Mouse (Mus musculus) intestine, postnatal 0 days (tissue): ENCODE data around the gene B3glct. TPM values are rescaled to one million over a fixed set of nuclear protein-coding genes. Genes with fewer than 3 reads are reported as not detected.

Source experiments
- ATAC-seq: fragments of 200-750 bp; cut with Nextera tagmentation; 2 replicates; pipeline ENCODE4 v1.8.0; 2017; ENCODE audit warnings: mild to moderate bottlenecking, moderate TSS enrichment, moderate library complexity
- H3K27ac ChIP-seq: fragments of 300-500 bp; sonication (generic); 2 replicates; pipeline ENCODE4 v1.5.1; 2014; ENCODE audit warnings: mild to moderate bottlenecking, low read depth, low read length, moderate library complexity
- H3K27me3 ChIP-seq: fragments of 300-500 bp; sonication (generic); replicated peaks from 2 replicates; pipeline ENCODE4 v1.6.1; 2014; ENCODE audit warnings: low read length, mixed read lengths; ENCODE audit not compliant: control insufficient read depth, insufficient read depth
- H3K36me3 ChIP-seq: fragments of 300-500 bp; sonication (generic); 2 replicates; pipeline ENCODE4 v1.6.1; 2014; ENCODE audit warnings: mild to moderate bottlenecking, moderate library complexity; ENCODE audit not compliant: control insufficient read depth, insufficient read depth
- H3K4me1 ChIP-seq: fragments of 300-500 bp; sonication (generic); replicated peaks from 2 replicates; pipeline ENCODE4 v1.6.1; 2014; ENCODE audit warnings: antibody characterized with exemption, low read length, mixed read lengths; ENCODE audit not compliant: control insufficient read depth, insufficient read depth
- H3K4me2 ChIP-seq: fragments of 300-500 bp; sonication (generic); replicated peaks from 2 replicates; pipeline ENCODE4 v1.6.1; 2014; ENCODE audit warnings: low read depth, mild to moderate bottlenecking, moderate library complexity
- H3K4me3 ChIP-seq: fragments of 300-500 bp; sonication (generic); 2 replicates; pipeline ENCODE4 v1.5.1; 2014; ENCODE audit warnings: low read depth, low read length
- H3K9ac ChIP-seq: fragments of 300-500 bp; sonication (generic); 2 replicates; pipeline ENCODE4 v1.6.1; 2014; ENCODE audit warnings: mild to moderate bottlenecking, low read depth, low read length
- H3K9me3 ChIP-seq: fragments of 300-500 bp; sonication (generic); 2 replicates; pipeline ENCODE4 v1.6.1; 2016; ENCODE audit warnings: mixed run types; ENCODE audit not compliant: control insufficient read depth
- CTCF ChIP-seq: sonication (generic); IDR thresholded peaks from 2 replicates; pipeline ENCODE4 v1.5.1; 2016; ENCODE audit warnings: low read depth, mild to moderate bottlenecking, control low read depth, antibody characterized with exemption, moderate library complexity
- WGBS: fragments of 180-500 bp; shearing (Covaris S2); extraction: QIAGEN DNeasy Blood & Tissue Kit; methylation state at CpG from one replicate; pipeline ENCODE4 v1.1.7; 2014; 5-methylcytosine and 5-hydroxymethylcytosine counted together
- polyA plus RNA-seq: library from polyadenylated mRNA; unstranded; fragments of >200 nt; fragmentation: Nextera tagmentation; extraction: Ambion mirVana; gene quantifications from 2 replicates; pipeline ENCODE4 v1.2.1, GENCODE M21; 2015

B3glct gene
- polyA plus RNA-seq, 1 experiment from 2014 or later, result 10.7 TPM

GRCm38 (mm10) chr5:149776038-149776437 lies 98.0 kb downstream of the B3glct start:
- WGBS, result 74% methylated on average over 7 of the region's 7 CpGs
- Histone ChIP-seq H3K9me3 (0 out of 2 replicates have a peak, but pooled peaks cover 5% of the 10 kb centered on the region), H3K4me1 (no peaks in the 10 kb centered on the region), H3K9ac (no peak overlapping the region), H3K27me3 (no peaks in the 10 kb centered on the region), H3K27ac (no peak overlapping the region), H3K36me3 (no peaks in the 10 kb centered on the region), H3K4me2 (no peak overlapping the region), H3K4me3 (no peak overlapping the region)
- TF ChIP-seq CTCF, result no peak
- ATAC-seq, result no peak

GRCm38 (mm10) chr5:149779740-149780139 lies 101.7 kb downstream of the B3glct start:
- H3K4me1 ChIP-seq, result no peaks in the 10 kb centered on the region
- H3K36me3 ChIP-seq, result no peaks in the 10 kb centered on the region
- ATAC-seq, result no peak
- no peaks in the 10 kb centered on the region for H3K27me3 ChIP-seq
- H3K9me3 ChIP-seq, result 0 out of 2 replicates have a peak, but pooled peaks cover 5% of the 10 kb centered on the region
- H3K27ac ChIP-seq, result no peak overlapping the region
- H3K9ac ChIP-seq, result no peak overlapping the region
- 94% methylated on average over 6 of the region's 6 CpGs for whole genome bisulfite sequencing
- no peak overlapping the region for H3K4me2 ChIP-seq
- no peak overlapping the region for H3K4me3 ChIP-seq
- no peak for TF ChIP-seq CTCF

DNA sequence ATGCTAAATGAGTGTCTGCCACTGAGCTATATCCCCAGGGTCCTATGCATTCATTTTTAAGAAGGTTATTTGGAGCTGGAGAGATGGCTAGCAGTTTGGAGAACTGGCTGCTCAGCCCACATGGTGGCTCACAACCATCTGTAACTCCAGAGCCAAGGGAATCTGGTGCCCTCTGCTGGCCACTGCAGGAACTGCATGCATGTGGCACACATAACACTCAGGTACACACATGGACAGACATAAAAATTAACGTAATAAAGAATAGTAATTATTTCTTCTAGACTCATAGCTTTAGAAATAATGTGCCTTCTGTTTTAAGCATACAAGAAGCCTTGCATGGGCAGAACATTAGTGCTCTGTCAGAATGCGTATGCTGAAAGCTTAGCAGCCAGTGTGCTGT lies 102.4 kb downstream of the B3glct start:
- H3K4me1 ChIP-seq, result no peaks in the 10 kb centered on the region
- no peaks in the 10 kb centered on the region for H3K36me3 ChIP-seq
- WGBS, result 100% methylated on average over 2 of the region's 2 CpGs
- peak; percentile 64 for TF ChIP-seq CTCF
- 0 out of 2 replicates have a peak, but pooled peaks cover 5% of the 10 kb centered on the region for H3K9me3 ChIP-seq
- no peak overlapping the region for H3K4me3 ChIP-seq
- no peak overlapping the region for H3K9ac ChIP-seq
- H3K27me3 ChIP-seq, result no peaks in the 10 kb centered on the region
- no peak overlapping the region for H3K4me2 ChIP-seq
- H3K27ac ChIP-seq, result no peak overlapping the region
- ATAC-seq, result no peak

DNA sequence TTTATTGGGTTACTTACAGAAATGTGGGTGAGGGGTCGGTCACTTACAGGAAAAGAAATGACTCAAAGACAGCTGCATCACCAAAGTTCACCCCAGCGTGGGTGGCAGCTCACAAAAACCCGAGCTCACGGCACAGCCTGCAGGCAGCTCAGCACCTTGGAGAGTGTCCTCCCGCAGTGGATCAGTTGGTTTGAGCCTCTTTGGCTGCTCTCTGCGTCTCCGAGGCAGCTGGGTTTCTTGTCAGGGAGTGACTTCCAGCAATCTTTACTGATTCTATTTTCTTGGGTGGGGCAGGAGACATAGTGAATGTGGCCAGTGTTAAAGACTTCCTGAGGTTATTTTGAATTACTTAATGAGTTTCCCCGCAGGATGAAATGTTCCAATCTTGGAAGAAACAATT lies 112.1 kb downstream of the B3glct start:
- Histone ChIP-seq H3K27ac (no peak overlapping the region), H3K4me1 (no peaks in the 10 kb centered on the region), H3K4me2 (no peak overlapping the region), H3K36me3 (no peaks in the 10 kb centered on the region), H3K4me3 (no peak overlapping the region), H3K9ac (no peak overlapping the region), H3K27me3 (no peaks in the 10 kb centered on the region), H3K9me3 (peaks cover 8% of the 10 kb centered on the region; the same call in 1 of the 2 replicates)
- no peak for TF ChIP-seq CTCF
- ATAC-seq, result no peak
- 20% methylated on average over 8 of the region's 8 CpGs for WGBS

GRCm38 (mm10) chr5:149810071-149810470 lies 132.0 kb downstream of the B3glct start:
- Histone ChIP-seq H3K4me1 (no peaks in the 10 kb centered on the region; the same call in none of the 2 replicates), H3K4me3 (no peak overlapping the region), H3K36me3 (no peaks in the 10 kb centered on the region), H3K27ac (no peak overlapping the region), H3K4me2 (no peak overlapping the region), H3K27me3 (no peaks in the 10 kb centered on the region), H3K9me3 (no peaks in the 10 kb centered on the region), H3K9ac (no peak overlapping the region)
- ATAC-seq, result no peak
- TF ChIP-seq CTCF, result no peak
- 75% methylated on average over 2 of the region's 2 CpGs for WGBS

DNA sequence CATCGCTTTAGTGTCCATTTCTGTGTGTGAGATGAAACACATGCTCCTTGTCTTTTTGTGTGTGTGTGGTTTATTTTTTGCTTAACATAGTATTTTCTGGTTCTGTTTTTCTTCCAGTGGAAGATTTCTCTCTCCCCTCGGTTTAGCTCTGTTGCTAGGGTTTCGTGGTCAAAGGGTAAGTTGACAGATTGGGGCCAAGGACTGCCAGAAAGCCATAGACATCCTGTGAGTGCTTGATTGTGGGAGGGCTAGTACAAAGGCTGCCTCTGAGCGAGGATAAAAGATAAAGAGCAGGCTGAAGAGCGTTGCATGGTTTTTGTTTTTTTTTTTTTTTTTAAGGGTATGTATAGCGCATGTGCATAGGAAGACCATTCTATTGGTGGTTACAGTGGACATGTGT lies 133.8 kb downstream of the B3glct start:
- WGBS, result 28% methylated on average over 6 of the region's 6 CpGs
- ATAC-seq, result peak; percentile 19; the same call in 1 of the 2 replicates
- Histone ChIP-seq H3K4me1 (no peaks in the 10 kb centered on the region; the same call in none of the 2 replicates), H3K9me3 (no peaks in the 10 kb centered on the region), H3K4me3 (no peak overlapping the region), H3K27ac (no peak overlapping the region), H3K27me3 (no peaks in the 10 kb centered on the region), H3K36me3 (no peaks in the 10 kb centered on the region), H3K9ac (no peak overlapping the region), H3K4me2 (no peak overlapping the region)
- TF ChIP-seq CTCF, result no peak

Other genes with a start within 250 kb of the B3glct start
- 0.24 and 0.38 TPM in 2 replicates for gene Tex26, start 238.6 kb upstream of the B3glct start, polyA plus RNA-seq
- not detected in 2 replicates for gene Wdr95, start 149.6 kb upstream of the B3glct start, polyA plus RNA-seq
- gene Hsph1, start 41.9 kb upstream of the B3glct start, polyA plus RNA-seq, result 9.0 and 10.0 TPM in 2 replicates